Mouse (Mus musculus) lung, adult 2 months (tissue): Measurements from ENCODE around the gene Gm49661. TPM values are rescaled to one million over a fixed set of nuclear protein-coding genes. Genes with fewer than 3 reads are reported as not detected.

ENCODE experiments used
- DNase-seq: peaks from one replicate; pipeline ENCODE4 v3.0.0; 2022
- H3K4me1 ChIP-seq: fragments of 200-500 bp; 2 replicates; pipeline ENCODE4 v1.6.1; 2011; ENCODE audit warnings: low read length; ENCODE audit not compliant: control insufficient read depth, insufficient read depth
- H3K4me3 ChIP-seq: fragments of 200-500 bp; replicated peaks from 2 replicates; pipeline ENCODE3; 2011; ENCODE audit warnings: low read depth, mild to moderate bottlenecking, control low read depth, low read length; ENCODE audit errors: extremely low read depth
- CTCF ChIP-seq: fragments of 200-500 bp; IDR thresholded peaks from 2 replicates; pipeline ENCODE4 v1.5.1; 2011; ENCODE audit warnings: mild to moderate bottlenecking, low read length, control low read depth; ENCODE audit not compliant: insufficient read depth
- POLR2A ChIP-seq: fragments of 200-500 bp; IDR thresholded peaks from 2 replicates; pipeline ENCODE4 v1.6.1; 2011; ENCODE audit warnings: low read depth, mild to moderate bottlenecking, control low read depth, low read length, borderline replicate concordance; ENCODE audit errors: extremely low read depth
- WGBS: fragments of 180-500 bp; shearing (Covaris S2); methylation state at CpG from one replicate; pipeline ENCODE4 v1.1.7; 2018; 5-methylcytosine and 5-hydroxymethylcytosine counted together
- polyA plus RNA-seq: library from polyadenylated mRNA; depleted of rRNA; stranded (reverse); fragments of >200 nt; gene quantifications from 2 replicates; pipeline ENCODE4 v1.2.3, GENCODE M21; 2012

Gene Gm49661
- polyA plus RNA-seq, 1 experiment = not detected

DNA sequence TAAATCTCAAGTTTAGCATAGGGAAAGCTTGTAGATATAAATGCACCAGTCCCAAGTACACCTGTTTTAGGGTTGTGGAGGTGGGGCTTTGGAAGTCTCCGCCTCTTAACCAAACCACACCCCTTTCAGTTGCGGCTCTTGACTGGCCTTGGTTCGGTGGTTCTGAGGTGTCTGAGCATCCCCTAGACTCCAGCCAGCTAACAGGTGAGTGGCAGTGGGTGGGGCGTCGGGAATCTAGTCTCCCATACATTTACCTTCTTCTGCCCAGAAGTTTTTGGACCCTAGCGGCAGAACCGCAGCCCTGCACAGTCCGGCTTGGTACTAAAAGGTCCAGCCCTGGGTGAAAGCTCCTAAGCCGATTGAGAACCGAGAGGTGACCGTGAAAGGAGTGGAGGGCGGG is 19.5 kb downstream of the Gm49661 start:
- Histone ChIP-seq H3K4me1 (peaks cover 3% of the 10 kb centered on the region), H3K4me3 (no peak overlapping the region)
- no peak for TF ChIP-seq POLR2A
- TF ChIP-seq CTCF = no peak
- no peak for DNase-seq
- 24% methylated on average over 12 of the region's 12 CpGs for WGBS

DNA sequence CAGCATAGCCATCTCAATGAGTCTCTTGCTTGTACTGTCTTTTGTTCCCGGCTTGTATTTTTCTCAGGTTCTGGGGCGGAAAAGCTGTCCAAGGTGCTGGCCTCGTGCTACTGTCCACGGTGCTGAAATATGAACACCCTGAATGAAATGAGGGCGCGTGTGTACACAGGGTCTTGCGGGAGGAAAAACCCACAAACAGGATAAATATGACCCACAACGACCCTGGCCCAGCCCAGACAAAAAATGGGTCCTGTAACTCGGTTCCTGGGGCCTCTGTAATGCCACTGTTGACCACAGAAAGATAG is 22.0 kb downstream of the Gm49661 start:
- no peaks in the 10 kb centered on the region; the same call in 1 of the 2 replicates for H3K4me1 ChIP-seq
- DNase-seq = peak; percentile 49
- WGBS = 11% methylated on average over 9 of the region's 9 CpGs
- TF ChIP-seq CTCF = no peak
- no peak for TF ChIP-seq POLR2A
- no peak overlapping the region for H3K4me3 ChIP-seq

DNA sequence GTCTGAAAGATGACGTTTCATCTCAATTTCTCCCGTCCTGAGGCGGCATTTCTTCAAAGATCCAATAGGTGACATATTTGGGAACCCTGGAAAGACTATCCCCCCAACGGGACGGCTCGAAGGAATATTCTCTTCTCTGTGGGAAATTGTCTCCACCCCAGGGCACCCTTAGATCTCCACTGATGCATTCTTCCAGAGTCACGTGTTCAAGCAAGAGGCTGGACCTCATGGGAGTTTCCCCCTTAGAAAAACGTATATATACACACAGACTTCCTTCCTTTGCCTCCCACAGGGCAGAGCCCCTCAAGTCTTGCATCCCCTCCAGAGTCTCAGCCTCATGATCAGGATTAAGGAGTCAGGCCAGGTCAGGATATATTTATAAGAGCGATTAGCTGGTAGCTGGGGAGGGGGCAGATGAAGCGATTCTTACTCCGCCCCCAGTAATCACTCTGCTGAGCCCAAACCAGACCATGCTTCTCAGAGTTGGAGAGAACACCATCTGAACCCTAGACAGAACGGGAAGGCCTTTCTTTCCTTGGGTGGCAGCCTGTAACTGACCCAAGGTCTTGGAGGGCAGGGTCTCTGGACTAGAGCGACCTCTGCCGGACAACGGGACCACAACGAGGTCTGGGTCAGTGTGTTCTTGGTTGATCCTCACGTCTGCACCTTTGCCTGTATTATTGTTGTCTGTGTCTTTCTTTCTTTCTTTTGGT is 22.5 kb downstream of the Gm49661 start, which contains the start of gene Rtbdn:
TSS of gene Rtbdn (plus strand) at position 464 of the 713 bp plus-strand sequence.
- DNase-seq = no peak
- H3K4me3 ChIP-seq = no peak within 1 kb of the TSS
- no peak for TF ChIP-seq CTCF
- WGBS = 10% methylated on average over 17 of the region's 17 CpGs
- H3K4me1 ChIP-seq = no peaks in the 10 kb centered on the region; the same call in 1 of the 2 replicates

GRCm38 (mm10) chr8:84945633-84946527 is 23.4 kb downstream of the Gm49661 start:
- 2% methylated on average over 55 of the region's 67 CpGs for WGBS
- Histone ChIP-seq H3K4me3 (no peak overlapping the region), H3K4me1 (no peaks in the 10 kb centered on the region; the same call in 1 of the 2 replicates)
- no peak for TF ChIP-seq POLR2A
- no peak for TF ChIP-seq CTCF
- DNase-seq = no peak

GRCm38 (mm10) chr8:84945235-84945632 is 24.0 kb downstream of the Gm49661 start:
- no peak for TF ChIP-seq CTCF
- no peak for TF ChIP-seq POLR2A
- WGBS = 7% methylated on average over 11 of the region's 11 CpGs
- no peaks in the 10 kb centered on the region; the same call in 1 of the 2 replicates for H3K4me1 ChIP-seq
- H3K4me3 ChIP-seq = no peak overlapping the region
- DNase-seq = no peak

GRCm38 (mm10) chr8:84944478-84945160 is 24.6 kb downstream of the Gm49661 start:
- TF ChIP-seq CTCF (no peak), POLR2A (no peak)
- 4% methylated on average over 26 of the region's 26 CpGs for WGBS
- DNase-seq = no peak
- no peak overlapping the region for H3K4me3 ChIP-seq
- H3K4me1 ChIP-seq = no peaks in the 10 kb centered on the region; the same call in 1 of the 2 replicates

- no peaks in the 10 kb centered on the region; the same call in 1 of the 2 replicates for H3K4me1 ChIP-seq
- DNase-seq = no peak
- TF ChIP-seq POLR2A (no peak), CTCF (no peak)
- WGBS = 20% methylated on average over 4 of the region's 4 CpGs
- H3K4me3 ChIP-seq = no peak overlapping the region
These were observed 25.5 kb downstream of the Gm49661 start for GRCm38 (mm10) chr8:84943699-84944098.

DNA sequence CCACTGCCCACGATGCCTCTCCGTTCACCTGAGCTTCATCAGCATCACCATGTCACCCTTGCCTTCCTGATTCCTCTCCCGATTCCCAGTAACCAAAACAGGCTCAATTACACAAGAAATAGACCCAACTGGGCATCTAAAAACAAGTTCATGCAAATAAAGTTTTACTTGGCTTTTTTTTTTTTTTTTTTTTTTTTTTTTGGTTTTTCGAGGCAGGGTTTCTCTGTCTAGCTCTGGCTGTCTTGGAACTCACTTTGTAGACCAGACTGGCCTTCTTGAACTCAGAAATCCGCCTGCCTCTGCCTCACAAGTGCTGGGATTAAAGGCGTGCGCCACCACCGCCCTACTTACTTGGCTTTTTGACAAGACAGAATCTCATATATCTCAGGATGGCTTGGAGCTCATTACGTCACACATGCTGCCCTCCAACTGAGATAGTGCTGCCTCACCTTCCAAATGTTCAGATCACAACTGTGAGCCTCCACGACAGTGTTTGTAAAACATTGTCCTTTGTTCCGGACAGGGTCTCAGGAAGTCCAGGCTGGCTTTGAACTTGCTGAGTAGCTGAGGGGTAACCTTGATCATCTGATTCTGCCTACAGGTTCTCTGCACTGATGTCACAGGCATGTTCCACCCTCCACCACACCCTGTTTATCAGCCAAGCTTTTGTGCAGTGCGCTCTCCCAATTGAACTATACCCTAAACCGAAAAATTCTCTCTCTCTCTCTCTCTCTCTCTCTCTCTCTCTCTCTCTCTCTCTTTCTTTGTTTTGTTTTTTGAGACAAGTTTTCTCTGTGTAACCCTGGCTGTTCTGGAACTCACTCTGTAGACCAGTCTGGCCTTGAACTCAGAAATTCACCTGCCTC is 31.4 kb downstream of the Gm49661 start:
- no peak for TF ChIP-seq POLR2A
- TF ChIP-seq CTCF = no peak
- no peaks in the 10 kb centered on the region for H3K4me1 ChIP-seq
- 58% methylated on average over 13 of the region's 13 CpGs for WGBS
- no peak for DNase-seq
- H3K4me3 ChIP-seq = no peak overlapping the region

DNA sequence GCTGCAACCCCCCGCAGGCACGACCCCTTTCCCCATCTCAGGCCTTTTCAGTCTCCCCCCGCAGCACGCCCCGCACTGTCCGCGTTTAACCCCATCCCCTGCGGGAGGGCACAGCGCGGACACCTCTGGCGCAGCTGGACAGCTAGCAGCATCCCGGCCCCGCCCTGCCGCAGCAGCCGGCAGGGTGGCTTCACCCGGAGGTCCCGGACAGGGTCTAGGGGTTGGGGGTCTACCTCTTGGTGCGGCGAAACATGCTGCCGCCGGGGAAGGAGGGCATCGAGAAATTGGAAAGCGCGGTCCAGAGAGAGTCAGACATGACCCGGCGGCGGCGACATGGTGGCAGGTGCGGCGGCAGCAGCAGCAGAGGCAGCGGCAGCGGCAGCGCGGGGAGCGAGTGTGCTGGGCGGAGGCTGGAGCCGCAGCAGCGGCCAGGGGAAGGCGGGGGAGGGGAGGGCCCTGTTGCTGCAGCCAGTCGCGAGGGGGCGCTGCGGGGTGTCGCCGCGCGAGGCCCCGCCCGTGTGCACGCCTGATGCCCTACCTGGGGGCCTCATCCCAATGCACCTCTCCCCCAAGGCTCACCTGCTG is 32.2 kb downstream of the Gm49661 start, which contains the start of gene Mast1:
TSS of gene Mast1 (minus strand) at position 398 of the 585 bp plus-strand sequence.
- WGBS = under 1% methylated on average over 48 of the region's 50 CpGs
- Histone ChIP-seq H3K4me1 (no peaks in the 10 kb centered on the region), H3K4me3 (no peak within 1 kb of the TSS)
- DNase-seq = peak; percentile 52
- TF ChIP-seq POLR2A = no peak
- peak; percentile 19; the same call in 1 of the 2 replicates for TF ChIP-seq CTCF
